Mouse (Mus musculus) midbrain, embryonic 11.5 days (tissue): ENCODE data around the gene Clasp2. TPM values are rescaled to one million over a fixed set of nuclear protein-coding genes. Genes with fewer than 3 reads are reported as not detected.

Experiments
- polyA plus RNA-seq: library from polyadenylated mRNA; unstranded; fragments of >200 nt; fragmentation: Nextera tagmentation; extraction: Ambion mirVana; gene quantifications from 2 replicates; pipeline ENCODE4 v1.2.1, GENCODE M21; 2014

Clasp2 gene
- polyA plus RNA-seq, 1 experiment from 2014 or later: 53.2 TPM

Other genes starting within 250 kb of the Clasp2 start
- gene Pdcd6ip, start 33.2 kb upstream of the Clasp2 start, polyA plus RNA-seq: 49.4 and 49.6 TPM in 2 replicates
- gene Ubp1, start 189.5 kb downstream of the Clasp2 start, polyA plus RNA-seq: 45.8 and 46.8 TPM in 2 replicates